Mouse (Mus musculus): ENCODE measurements at regions not wholly inside any gene's neighbourhood (a gene's known extent, or its start where the extent isn't known, plus 50 kb on each side); places are given as distances from the start of the nearest gene placed in this dataset.

- ATAC-seq (ENCODE audit: insufficient number of reproducible peaks, insufficient read depth, low FRiP score, low TSS enrichment): no peak
- H3K27ac ChIP-seq: no peak overlapping the region
- no peak overlapping the region for H3K9ac ChIP-seq
- 74% methylated on average over 7 of the region's 7 CpGs for WGBS
- H3K36me3 ChIP-seq: no peaks in the 10 kb centered on the region
- no peaks in the 10 kb centered on the region for H3K4me1 ChIP-seq
- no peaks in the 10 kb centered on the region for H3K27me3 ChIP-seq
- no peak overlapping the region for H3K4me2 ChIP-seq (replicated peaks)
- H3K4me3 ChIP-seq: no peak overlapping the region
- H3K9me3 ChIP-seq: no peaks in the 10 kb centered on the region
Observed at GRCm38 (mm10) chr12:109895389-109895788, 295.3 kb upstream of the Rtl1 start.

GRCm38 (mm10) chr12:109896397-109896796 lies 296.3 kb upstream of the Rtl1 start:
- 90% methylated on average over 9 of the region's 9 CpGs for WGBS
- Histone ChIP-seq H3K27me3 (no peaks in the 10 kb centered on the region), H3K4me3 (no peak overlapping the region), H3K36me3 (no peaks in the 10 kb centered on the region), H3K27ac (no peak overlapping the region), H3K9me3 (no peaks in the 10 kb centered on the region), H3K4me2 (replicated peaks) (no peak overlapping the region), H3K4me1 (no peaks in the 10 kb centered on the region), H3K9ac (no peak overlapping the region)
- no peak for ATAC-seq (ENCODE audit: insufficient number of reproducible peaks, insufficient read depth, low FRiP score, low TSS enrichment)

- Histone ChIP-seq H3K9me3 (no peaks in the 10 kb centered on the region), H3K9ac (no peak overlapping the region), H3K27ac (no peak overlapping the region), H3K4me3 (no peak overlapping the region), H3K4me2 (replicated peaks) (no peak overlapping the region), H3K4me1 (no peaks in the 10 kb centered on the region), H3K36me3 (no peaks in the 10 kb centered on the region), H3K27me3 (no peaks in the 10 kb centered on the region)
- no peak for ATAC-seq (ENCODE audit: insufficient number of reproducible peaks, insufficient read depth, low FRiP score, low TSS enrichment)
- 86% methylated on average over 10 of the region's 10 CpGs for WGBS
Observed at GRCm38 (mm10) chr12:109896906-109897305, 296.8 kb upstream of the Rtl1 start.

- Histone ChIP-seq H3K36me3 (no peaks in the 10 kb centered on the region), H3K4me3 (no peak overlapping the region), H3K9me3 (no peaks in the 10 kb centered on the region), H3K27me3 (no peaks in the 10 kb centered on the region), H3K4me1 (no peaks in the 10 kb centered on the region), H3K9ac (no peak overlapping the region), H3K4me2 (replicated peaks) (no peak overlapping the region), H3K27ac (no peak overlapping the region)
- 80% methylated on average over 11 of the region's 11 CpGs for WGBS
- ATAC-seq (ENCODE audit: insufficient number of reproducible peaks, insufficient read depth, low FRiP score, low TSS enrichment): no peak
Observed at GRCm38 (mm10) chr12:109897861-109898385, 297.8 kb upstream of the Rtl1 start.

GRCm38 (mm10) chr12:109899420-109899819 lies 299.3 kb upstream of the Rtl1 start:
- Histone ChIP-seq H3K36me3 (no peaks in the 10 kb centered on the region), H3K4me3 (no peak overlapping the region), H3K9me3 (no peaks in the 10 kb centered on the region), H3K27ac (no peak overlapping the region), H3K27me3 (no peaks in the 10 kb centered on the region), H3K4me1 (no peaks in the 10 kb centered on the region), H3K4me2 (replicated peaks) (no peak overlapping the region), H3K9ac (no peak overlapping the region)
- ATAC-seq (ENCODE audit: insufficient number of reproducible peaks, insufficient read depth, low FRiP score, low TSS enrichment): no peak
- 66% methylated on average over 3 of the region's 3 CpGs for WGBS

- Histone ChIP-seq H3K9me3 (no peaks in the 10 kb centered on the region), H3K36me3 (no peaks in the 10 kb centered on the region), H3K4me3 (no peak overlapping the region), H3K9ac (no peak overlapping the region), H3K27ac (no peak overlapping the region), H3K4me1 (no peaks in the 10 kb centered on the region), H3K4me2 (replicated peaks) (no peak overlapping the region), H3K27me3 (no peaks in the 10 kb centered on the region)
- no peak for ATAC-seq (ENCODE audit: insufficient number of reproducible peaks, insufficient read depth, low FRiP score, low TSS enrichment)
- WGBS: 32% methylated on average over 9 of the region's 9 CpGs
Observed at GRCm38 (mm10) chr12:109910966-109911495, 310.9 kb upstream of the Rtl1 start.

GRCm38 (mm10) chr12:109911506-109911905 lies 311.4 kb upstream of the Rtl1 start:
- Histone ChIP-seq H3K9ac (no peak overlapping the region), H3K36me3 (no peaks in the 10 kb centered on the region), H3K27me3 (no peaks in the 10 kb centered on the region), H3K9me3 (no peaks in the 10 kb centered on the region), H3K4me1 (no peaks in the 10 kb centered on the region), H3K4me3 (no peak overlapping the region), H3K4me2 (replicated peaks) (no peak overlapping the region), H3K27ac (no peak overlapping the region)
- ATAC-seq (ENCODE audit: insufficient number of reproducible peaks, insufficient read depth, low FRiP score, low TSS enrichment): no peak
- 66% methylated on average over 9 of the region's 9 CpGs for WGBS

- Histone ChIP-seq H3K4me3 (no peak overlapping the region), H3K9ac (no peak overlapping the region), H3K4me1 (no peaks in the 10 kb centered on the region), H3K27ac (no peak overlapping the region), H3K36me3 (no peaks in the 10 kb centered on the region), H3K4me2 (replicated peaks) (no peak overlapping the region), H3K27me3 (no peaks in the 10 kb centered on the region), H3K9me3 (no peaks in the 10 kb centered on the region)
- 80% methylated on average over 6 of the region's 6 CpGs for WGBS
- no peak for ATAC-seq (ENCODE audit: insufficient number of reproducible peaks, insufficient read depth, low FRiP score, low TSS enrichment)
Observed at GRCm38 (mm10) chr12:109917761-109918160, 317.6 kb upstream of the Rtl1 start.

GRCm38 (mm10) chr12:109918901-109919300 lies 318.8 kb upstream of the Rtl1 start:
- Histone ChIP-seq H3K36me3 (no peaks in the 10 kb centered on the region), H3K27ac (no peak overlapping the region), H3K4me2 (replicated peaks) (no peak overlapping the region), H3K9me3 (no peaks in the 10 kb centered on the region), H3K27me3 (0 out of 2 replicates have a peak, but pooled peaks cover 2% of the 10 kb centered on the region), H3K9ac (no peak overlapping the region), H3K4me1 (no peaks in the 10 kb centered on the region), H3K4me3 (no peak overlapping the region)
- no peak for ATAC-seq (ENCODE audit: insufficient number of reproducible peaks, insufficient read depth, low FRiP score, low TSS enrichment)
- WGBS: 68% methylated on average over 8 of the region's 8 CpGs

- no peaks in the 10 kb centered on the region for H3K4me1 ChIP-seq
- no peak overlapping the region for H3K4me3 ChIP-seq
- ATAC-seq (ENCODE audit: insufficient number of reproducible peaks, insufficient read depth, low FRiP score, low TSS enrichment): no peak
- no peak overlapping the region for H3K4me2 ChIP-seq (replicated peaks)
- WGBS: 71% methylated on average over 10 of the region's 10 CpGs
- peaks cover 2% of the 10 kb centered on the region; the same call in 1 of the 2 replicates for H3K27me3 ChIP-seq
- H3K36me3 ChIP-seq: no peaks in the 10 kb centered on the region
- no peak overlapping the region for H3K9ac ChIP-seq
- no peak overlapping the region for H3K27ac ChIP-seq
- no peaks in the 10 kb centered on the region for H3K9me3 ChIP-seq
Observed at GRCm38 (mm10) chr12:109922111-109922510, 322.0 kb upstream of the Rtl1 start.

- no peaks in the 10 kb centered on the region for H3K36me3 ChIP-seq
- H3K27ac ChIP-seq: no peak overlapping the region
- H3K4me2 ChIP-seq (replicated peaks): no peak overlapping the region
- H3K4me3 ChIP-seq: no peak overlapping the region
- no peak overlapping the region for H3K9ac ChIP-seq
- no peaks in the 10 kb centered on the region for H3K4me1 ChIP-seq
- H3K9me3 ChIP-seq: no peaks in the 10 kb centered on the region
- peaks cover 2% of the 10 kb centered on the region; the same call in 1 of the 2 replicates for H3K27me3 ChIP-seq
- no peak for ATAC-seq (ENCODE audit: insufficient number of reproducible peaks, insufficient read depth, low FRiP score, low TSS enrichment)
- WGBS: 81% methylated on average over 6 of the region's 6 CpGs
Observed at GRCm38 (mm10) chr12:109925866-109926265, 325.7 kb upstream of the Rtl1 start.

- ATAC-seq (ENCODE audit: insufficient number of reproducible peaks, insufficient read depth, low FRiP score, low TSS enrichment): no peak
- no peaks in the 10 kb centered on the region for H3K36me3 ChIP-seq
- H3K27ac ChIP-seq: no peak overlapping the region
- H3K9me3 ChIP-seq: no peaks in the 10 kb centered on the region
- H3K4me2 ChIP-seq (replicated peaks): no peak overlapping the region
- WGBS: 57% methylated on average over 12 of the region's 12 CpGs
- no peaks in the 10 kb centered on the region for H3K4me1 ChIP-seq
- H3K27me3 ChIP-seq: peaks cover 2% of the 10 kb centered on the region; the same call in 1 of the 2 replicates
- no peak overlapping the region for H3K4me3 ChIP-seq
- H3K9ac ChIP-seq: no peak overlapping the region
Observed at GRCm38 (mm10) chr12:109926643-109927042, 326.5 kb upstream of the Rtl1 start.
